Mouse (Mus musculus): Measurements from ENCODE around the gene Prss41. TPM values are rescaled to one million over a fixed set of nuclear protein-coding genes. Genes with fewer than 3 reads are reported as not detected.

Gene Prss41
- polyA plus RNA-seq, 1 experiment = 3.4 TPM

GRCm38 (mm10) chr17:23797316-23797715 is 46.7 kb downstream of the Prss41 start:
- H3K27me3 ChIP-seq (ENCODE audit: control insufficient read depth, insufficient read depth, low read length) = no peaks in the 10 kb centered on the region
- 73% methylated on average over 7 of the region's 7 CpGs for WGBS
- H3K36me3 ChIP-seq (ENCODE audit: control insufficient read depth, insufficient read depth, low read length) = no peaks in the 10 kb centered on the region
- no peak for TF ChIP-seq POLR2A (IDR thresholded peaks at IDR 0.05; ENCODE audit: low read depth, low read length)
- TF ChIP-seq CTCF (IDR thresholded peaks at IDR 0.05; ENCODE audit: extremely low read depth, insufficient read length, insufficient replicate concordance, low read depth, low read length) = no peak
- no peak overlapping the region for H3K4me3 ChIP-seq (ENCODE audit: low read depth, low read length)
- no peak overlapping the region for H3K27ac ChIP-seq (ENCODE audit: insufficient read depth, low read depth, low read length)
- no peaks in the 10 kb centered on the region for H3K4me1 ChIP-seq (ENCODE audit: control insufficient read depth, insufficient read depth, insufficient read length, low read length)

DNA sequence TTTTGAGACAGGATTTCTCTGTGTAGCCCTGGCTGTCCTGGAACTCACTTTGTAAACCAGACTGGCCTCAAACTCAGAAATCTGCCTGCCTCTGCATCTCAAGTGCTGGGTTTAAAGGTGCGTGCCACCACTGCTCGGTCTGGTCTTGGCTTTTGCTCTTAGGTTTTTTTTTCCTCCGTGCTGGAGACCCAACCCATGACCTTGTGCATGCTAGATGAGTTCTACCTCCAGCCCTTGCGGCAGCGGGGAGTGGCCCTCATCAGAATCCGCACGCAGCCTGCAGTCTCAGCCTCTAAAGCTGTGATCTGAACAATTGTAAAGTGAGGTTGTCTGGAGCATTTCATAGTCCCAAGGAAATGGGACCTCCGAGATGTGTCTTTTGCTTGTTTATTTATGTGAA is 48.6 kb downstream of the Prss41 start:
- Histone ChIP-seq H3K4me3 (ENCODE audit: low read depth, low read length) (no peak overlapping the region), H3K27me3 (ENCODE audit: control insufficient read depth, insufficient read depth, low read length) (no peaks in the 10 kb centered on the region), H3K36me3 (ENCODE audit: control insufficient read depth, insufficient read depth, low read length) (no peaks in the 10 kb centered on the region), H3K4me1 (ENCODE audit: control insufficient read depth, insufficient read depth, insufficient read length, low read length) (peaks cover 6% of the 10 kb centered on the region; the same call in 1 of the 2 replicates), H3K27ac (ENCODE audit: insufficient read depth, low read depth, low read length) (no peak overlapping the region)
- TF ChIP-seq CTCF (IDR thresholded peaks at IDR 0.05; ENCODE audit: extremely low read depth, insufficient read length, insufficient replicate concordance, low read depth, low read length) (no peak), POLR2A (IDR thresholded peaks at IDR 0.05; ENCODE audit: low read depth, low read length) (no peak)
- 96% methylated on average over 8 of the region's 8 CpGs for WGBS

- Histone ChIP-seq H3K4me1 (ENCODE audit: control insufficient read depth, insufficient read depth, insufficient read length, low read length) (peaks cover 13% of the 10 kb centered on the region; the same call in 1 of the 2 replicates), H3K36me3 (ENCODE audit: control insufficient read depth, insufficient read depth, low read length) (no peaks in the 10 kb centered on the region), H3K4me3 (ENCODE audit: low read depth, low read length) (peak overlapping the region; percentile 64), H3K27ac (ENCODE audit: insufficient read depth, low read depth, low read length) (0 out of 2 replicates have a peak overlapping the region, but pooled peaks have one; percentile 19), H3K27me3 (ENCODE audit: control insufficient read depth, insufficient read depth, low read length) (no peaks in the 10 kb centered on the region)
- WGBS = 11% methylated on average over 2 of the region's 2 CpGs
- TF ChIP-seq CTCF (IDR thresholded peaks at IDR 0.05; ENCODE audit: extremely low read depth, insufficient read length, insufficient replicate concordance, low read depth, low read length) (no peak), POLR2A (IDR thresholded peaks at IDR 0.05; ENCODE audit: low read depth, low read length) (no peak)
Observed at GRCm38 (mm10) chr17:23791079-23791357, 53.0 kb downstream of the Prss41 start.

- WGBS = 3% methylated on average over 29 of the region's 29 CpGs
- Histone ChIP-seq H3K4me1 (ENCODE audit: control insufficient read depth, insufficient read depth, insufficient read length, low read length) (peaks cover 18% of the 10 kb centered on the region; the same call in 1 of the 2 replicates), H3K27me3 (ENCODE audit: control insufficient read depth, insufficient read depth, low read length) (no peaks in the 10 kb centered on the region), H3K27ac (ENCODE audit: insufficient read depth, low read depth, low read length) (peak within 1 kb of the TSS; percentile 19), H3K36me3 (ENCODE audit: control insufficient read depth, insufficient read depth, low read length) (no peaks in the 10 kb centered on the region), H3K4me3 (ENCODE audit: low read depth, low read length) (peak within 1 kb of the TSS; percentile 64)
- TF ChIP-seq POLR2A (IDR thresholded peaks at IDR 0.05; ENCODE audit: low read depth, low read length) (peak; percentile 67; the same call in 1 of the 2 replicates), CTCF (IDR thresholded peaks at IDR 0.05; ENCODE audit: extremely low read depth, insufficient read length, insufficient replicate concordance, low read depth, low read length) (no peak)
Observed at GRCm38 (mm10) chr17:23790269-23791078, 53.5 kb downstream of the Prss41 start, which contains the start of gene Srrm2. TSS of gene Srrm2 (plus strand) at chr17:23790532.

- 40% methylated on average over 8 of the region's 8 CpGs for WGBS
Observed at GRCm38 (mm10) chr17:23789749-23790268, 54.2 kb downstream of the Prss41 start.

DNA sequence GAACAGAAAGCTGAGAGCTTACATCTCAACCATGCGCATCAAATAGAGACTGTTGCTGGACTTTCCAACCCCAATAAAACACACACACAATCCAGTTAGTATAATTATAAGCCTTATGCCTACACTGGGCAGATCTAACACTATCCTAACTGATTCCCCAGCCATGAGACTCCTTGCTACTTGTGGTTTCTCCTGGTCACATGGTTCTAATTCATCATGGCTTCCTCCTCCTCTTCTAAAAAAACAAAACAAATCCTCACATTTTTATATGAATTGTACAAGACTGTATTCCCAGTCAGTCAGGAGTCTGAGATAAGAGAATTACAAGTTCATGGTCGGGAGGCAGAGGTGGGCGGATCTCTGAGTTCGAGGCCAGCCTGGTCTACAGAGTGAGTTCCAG is 55.0 kb downstream of the Prss41 start:
- 71% methylated on average over 4 of the region's 4 CpGs for WGBS
- H3K36me3 ChIP-seq (ENCODE audit: control insufficient read depth, insufficient read depth, low read length) = no peaks in the 10 kb centered on the region
- H3K4me3 ChIP-seq (ENCODE audit: low read depth, low read length) = no peak overlapping the region
- no peaks in the 10 kb centered on the region for H3K27me3 ChIP-seq (ENCODE audit: control insufficient read depth, insufficient read depth, low read length)
- TF ChIP-seq POLR2A (IDR thresholded peaks at IDR 0.05; ENCODE audit: low read depth, low read length) = no peak
- TF ChIP-seq CTCF (IDR thresholded peaks at IDR 0.05; ENCODE audit: extremely low read depth, insufficient read length, insufficient replicate concordance, low read depth, low read length) = no peak
- H3K4me1 ChIP-seq (ENCODE audit: control insufficient read depth, insufficient read depth, insufficient read length, low read length) = peaks cover 19% of the 10 kb centered on the region; the same call in 1 of the 2 replicates
- no peak overlapping the region for H3K27ac ChIP-seq (ENCODE audit: insufficient read depth, low read depth, low read length)

More at GRCm38 (mm10) chr17:23789749-23790268, 54.2 kb downstream of the Prss41 start:
- H3K4me1 ChIP-seq (ENCODE audit: control insufficient read depth, insufficient read depth, insufficient read length, low read length) = peaks cover 19% of the 10 kb centered on the region; the same call in 1 of the 2 replicates
- peak overlapping the region; percentile 19 for H3K27ac ChIP-seq (ENCODE audit: insufficient read depth, low read depth, low read length)
- no peak overlapping the region for H3K4me3 ChIP-seq (ENCODE audit: low read depth, low read length)
- H3K36me3 ChIP-seq (ENCODE audit: control insufficient read depth, insufficient read depth, low read length) = no peaks in the 10 kb centered on the region
- H3K27me3 ChIP-seq (ENCODE audit: control insufficient read depth, insufficient read depth, low read length) = no peaks in the 10 kb centered on the region
- TF ChIP-seq CTCF (IDR thresholded peaks at IDR 0.05; ENCODE audit: extremely low read depth, insufficient read length, insufficient replicate concordance, low read depth, low read length) (no peak), POLR2A (IDR thresholded peaks at IDR 0.05; ENCODE audit: low read depth, low read length) (no peak)

Other genes with a start within 250 kb of the Prss41 start
- gene Zfp13, start 244.7 kb downstream of the Prss41 start, polyA plus RNA-seq (2012; rRNA removed) = 5.4 and 6.8 TPM in 2 replicates
- not detected in 2 replicates for gene Zscan10, start 243.3 kb downstream of the Prss41 start, polyA plus RNA-seq (2012; rRNA removed)
- 1.5 and 1.6 TPM in 2 replicates for gene Mmp25, start 198.9 kb downstream of the Prss41 start, polyA plus RNA-seq (2012; rRNA removed)
- 5.2 and 6.0 TPM in 2 replicates for gene Bicdl2, start 183.7 kb downstream of the Prss41 start, polyA plus RNA-seq (2012; rRNA removed)
- gene Hcfc1r1, start 170.6 kb downstream of the Prss41 start, polyA plus RNA-seq (2012; rRNA removed) = 106 and 251 TPM in 2 replicates
- 12.4 and 19.8 TPM in 2 replicates for gene Thoc6, start 170.3 kb downstream of the Prss41 start, polyA plus RNA-seq (2012; rRNA removed)
- 27.9 and 30.9 TPM in 2 replicates for gene Tnfrsf12a, start 166.7 kb downstream of the Prss41 start, polyA plus RNA-seq (2012; rRNA removed)
- gene Cldn6, start 164.9 kb downstream of the Prss41 start, polyA plus RNA-seq (2012; rRNA removed) = 0.10 and 0.95 TPM in 2 replicates
- 0.10 and 1.5 TPM in 2 replicates for gene Cldn9, start 160.1 kb downstream of the Prss41 start, polyA plus RNA-seq (2012; rRNA removed)
- gene 1520401A03Rik, start 121.4 kb downstream of the Prss41 start, polyA plus RNA-seq (2012; rRNA removed) = not detected in 2 replicates
- gene Pkmyt1, start 117.8 kb downstream of the Prss41 start, polyA plus RNA-seq (2012; rRNA removed) = 25.0 and 42.3 TPM in 2 replicates
- 112 and 152 TPM in 2 replicates for gene Paqr4, start 103.3 kb downstream of the Prss41 start, polyA plus RNA-seq (2012; rRNA removed)
- gene Kremen2, start 98.3 kb downstream of the Prss41 start, polyA plus RNA-seq (2012; rRNA removed) = 1.5 and 2.9 TPM in 2 replicates
- 16.5 and 34.1 TPM in 2 replicates for gene Flywch1, start 72.6 kb downstream of the Prss41 start, polyA plus RNA-seq (2012; rRNA removed)
- gene Flywch2, start 58.1 kb downstream of the Prss41 start, polyA plus RNA-seq (2012; rRNA removed) = 6.3 and 6.6 TPM in 2 replicates
- 197 and 439 TPM in 2 replicates for gene Srrm2, start 53.6 kb downstream of the Prss41 start, polyA plus RNA-seq (2012; rRNA removed)
- gene Elob, start 15.0 kb downstream of the Prss41 start, polyA plus RNA-seq (2012; rRNA removed) = 352 and 591 TPM in 2 replicates
- gene Prss33, start 8.1 kb downstream of the Prss41 start, polyA plus RNA-seq (2012; rRNA removed) = 0.27 and 0.77 TPM in 2 replicates
- gene Prss32, start 317 bp downstream of the Prss41 start, polyA plus RNA-seq (2012; rRNA removed) = 166 and 292 TPM in 2 replicates
- gene Prss21, start 23.9 kb upstream of the Prss41 start, polyA plus RNA-seq (2012; rRNA removed) = not detected in 2 replicates
- gene Dcpp1, start 36.7 kb upstream of the Prss41 start, polyA plus RNA-seq (2012; rRNA removed) = not detected in 2 replicates
- gene Dcpp2, start 36.7 kb upstream of the Prss41 start, polyA plus RNA-seq (2012; rRNA removed) = not detected in 2 replicates
- not detected in 2 replicates for gene Dcpp3, start 73.3 kb upstream of the Prss41 start, polyA plus RNA-seq (2012; rRNA removed)
- gene Sbp, start 97.5 kb upstream of the Prss41 start, polyA plus RNA-seq (2012; rRNA removed) = not detected in 2 replicates
- not detected in 2 replicates for gene Sbpl, start 111.1 kb upstream of the Prss41 start, polyA plus RNA-seq (2012; rRNA removed)
- 22.9 and 150 TPM in 2 replicates for gene Prss30, start 136.4 kb upstream of the Prss41 start, polyA plus RNA-seq (2012; rRNA removed)
- 0.06 and 0.25 TPM in 2 replicates for gene Prss22, start 153.9 kb upstream of the Prss41 start, polyA plus RNA-seq (2012; rRNA removed)
- gene Prss27, start 194.0 kb upstream of the Prss41 start, polyA plus RNA-seq (2012; rRNA removed) = 3.9 and 4.0 TPM in 2 replicates
- 51.8 and 74.6 TPM in 2 replicates for gene Kctd5, start 229.3 kb upstream of the Prss41 start, polyA plus RNA-seq (2012; rRNA removed)

All from small intestine, adult 2 months (tissue).